Mouse (Mus musculus): ENCODE results near the gene Ddx5.

- TF ChIP-seq GATA1 (IDR thresholded peaks at IDR 0.05; ENCODE audit: low read length): no peak
- no peak for TF ChIP-seq TAL1 (IDR thresholded peaks at IDR 0.05; ENCODE audit: low read length)
Observed at GRCm38 (mm10) chr11:106824403-106824802, 35.4 kb upstream of the Ddx5 start.
